Mouse (Mus musculus): Measurements from ENCODE around the gene Slc13a5. TPM values are rescaled to one million over a fixed set of nuclear protein-coding genes. Genes with fewer than 3 reads are reported as not detected.

Slc13a5 gene
- total and polyA plus RNA-seq, 3 experiments, result not detected

Other genes starting within 250 kb of the Slc13a5 start
- gene Aipl1, start 229.7 kb downstream of the Slc13a5 start, total RNA-seq (2012; rRNA removed), result 0.29 and 0.93 TPM in 2 replicates
- gene Aipl1, start 229.7 kb downstream of the Slc13a5 start, total RNA-seq (2014; rRNA removed), result 0.81 and 0.90 TPM in 2 replicates
- 0.71 and 1.0 TPM in 2 replicates for gene Aipl1, start 229.7 kb downstream of the Slc13a5 start, polyA plus RNA-seq (2012; ENCODE audit: insufficient read length, low read depth)
- gene Pimreg, start 225.2 kb downstream of the Slc13a5 start, total RNA-seq (2012; rRNA removed), result 22.4 and 26.4 TPM in 2 replicates
- 49.5 and 52.7 TPM in 2 replicates for gene Pimreg, start 225.2 kb downstream of the Slc13a5 start, total RNA-seq (2014; rRNA removed)
- gene Pimreg, start 225.2 kb downstream of the Slc13a5 start, polyA plus RNA-seq (2012; ENCODE audit: insufficient read length, low read depth), result 27.9 and 28.9 TPM in 2 replicates
- gene Pitpnm3, start 131.4 kb downstream of the Slc13a5 start, total RNA-seq (2012; rRNA removed), result 0.04 and 0.59 TPM in 2 replicates
- gene Pitpnm3, start 131.4 kb downstream of the Slc13a5 start, total RNA-seq (2014; rRNA removed), result 0.08 TPM in 1 of 2 replicates, not detected in the other
- gene Pitpnm3, start 131.4 kb downstream of the Slc13a5 start, polyA plus RNA-seq (2012; ENCODE audit: insufficient read length, low read depth), result 0.31 and 0.35 TPM in 2 replicates
- 0.46 and 0.47 TPM in 2 replicates for gene Gm43951, start 60.4 kb downstream of the Slc13a5 start, total RNA-seq (2012; rRNA removed)
- not detected in 2 replicates for gene Gm43951, start 60.4 kb downstream of the Slc13a5 start, total RNA-seq (2014; rRNA removed)
- gene Gm43951, start 60.4 kb downstream of the Slc13a5 start, polyA plus RNA-seq (2012; ENCODE audit: insufficient read length, low read depth), result 0.39 and 0.44 TPM in 2 replicates
- 9.3 TPM in 2 replicates for gene 4933427D14Rik, start 59.8 kb downstream of the Slc13a5 start, total RNA-seq (2012; rRNA removed)
- gene 4933427D14Rik, start 59.8 kb downstream of the Slc13a5 start, total RNA-seq (2014; rRNA removed), result 6.0 and 6.8 TPM in 2 replicates
- 7.8 and 7.9 TPM in 2 replicates for gene 4933427D14Rik, start 59.8 kb downstream of the Slc13a5 start, polyA plus RNA-seq (2012; ENCODE audit: insufficient read length, low read depth)
- 126 and 140 TPM in 2 replicates for gene Txndc17, start 59.7 kb downstream of the Slc13a5 start, total RNA-seq (2012; rRNA removed)
- 177 and 197 TPM in 2 replicates for gene Txndc17, start 59.7 kb downstream of the Slc13a5 start, total RNA-seq (2014; rRNA removed)
- gene Txndc17, start 59.7 kb downstream of the Slc13a5 start, polyA plus RNA-seq (2012; ENCODE audit: insufficient read length, low read depth), result 162 and 182 TPM in 2 replicates
- 25.5 and 26.1 TPM in 2 replicates for gene Med31, start 51.6 kb downstream of the Slc13a5 start, total RNA-seq (2012; rRNA removed)
- 33.4 and 35.8 TPM in 2 replicates for gene Med31, start 51.6 kb downstream of the Slc13a5 start, total RNA-seq (2014; rRNA removed)
- gene Med31, start 51.6 kb downstream of the Slc13a5 start, polyA plus RNA-seq (2012; ENCODE audit: insufficient read length, low read depth), result 21.7 and 22.5 TPM in 2 replicates
- gene Xaf1, start 34.4 kb upstream of the Slc13a5 start, total RNA-seq (2012; rRNA removed), result 2.5 and 3.0 TPM in 2 replicates
- 2.8 and 4.1 TPM in 2 replicates for gene Xaf1, start 34.4 kb upstream of the Slc13a5 start, total RNA-seq (2014; rRNA removed)
- 9.6 TPM in 2 replicates for gene Xaf1, start 34.4 kb upstream of the Slc13a5 start, polyA plus RNA-seq (2012; ENCODE audit: insufficient read length, low read depth)
- gene Fbxo39, start 47.2 kb upstream of the Slc13a5 start, total RNA-seq (2012; rRNA removed), result not detected in 2 replicates
- not detected in 2 replicates for gene Fbxo39, start 47.2 kb upstream of the Slc13a5 start, total RNA-seq (2014; rRNA removed)
- 0.13 TPM in 1 of 2 replicates, not detected in the other for gene Fbxo39, start 47.2 kb upstream of the Slc13a5 start, polyA plus RNA-seq (2012; ENCODE audit: insufficient read length, low read depth)
- gene Tekt1, start 95.2 kb upstream of the Slc13a5 start, total RNA-seq (2012; rRNA removed), result 0.08 TPM in 1 of 2 replicates, not detected in the other
- not detected in 2 replicates for gene Tekt1, start 95.2 kb upstream of the Slc13a5 start, total RNA-seq (2014; rRNA removed)
- not detected in 2 replicates for gene Tekt1, start 95.2 kb upstream of the Slc13a5 start, polyA plus RNA-seq (2012; ENCODE audit: insufficient read length, low read depth)
- gene Smtnl2, start 144.5 kb upstream of the Slc13a5 start, total RNA-seq (2012; rRNA removed), result 0.25 and 0.47 TPM in 2 replicates
- 0.26 and 0.47 TPM in 2 replicates for gene Smtnl2, start 144.5 kb upstream of the Slc13a5 start, total RNA-seq (2014; rRNA removed)
- 0.10 TPM in 1 of 2 replicates, not detected in the other for gene Smtnl2, start 144.5 kb upstream of the Slc13a5 start, polyA plus RNA-seq (2012; ENCODE audit: insufficient read length, low read depth)
- 0.13 TPM in 2 replicates for gene Ggt6, start 168.3 kb upstream of the Slc13a5 start, total RNA-seq (2012; rRNA removed)
- not detected in 2 replicates for gene Ggt6, start 168.3 kb upstream of the Slc13a5 start, total RNA-seq (2014; rRNA removed)
- 0.19 TPM in 1 of 2 replicates, not detected in the other for gene Ggt6, start 168.3 kb upstream of the Slc13a5 start, polyA plus RNA-seq (2012; ENCODE audit: insufficient read length, low read depth)
- gene Mybbp1a, start 174.1 kb upstream of the Slc13a5 start, total RNA-seq (2012; rRNA removed), result 245 and 334 TPM in 2 replicates
- 115 and 174 TPM in 2 replicates for gene Mybbp1a, start 174.1 kb upstream of the Slc13a5 start, total RNA-seq (2014; rRNA removed)
- gene Mybbp1a, start 174.1 kb upstream of the Slc13a5 start, polyA plus RNA-seq (2012; ENCODE audit: insufficient read length, low read depth), result 729 and 816 TPM in 2 replicates
- gene Spns2, start 222.7 kb upstream of the Slc13a5 start, total RNA-seq (2012; rRNA removed), result 0.08 and 0.17 TPM in 2 replicates
- gene Spns2, start 222.7 kb upstream of the Slc13a5 start, total RNA-seq (2014; rRNA removed), result 0.07 TPM in 1 of 2 replicates, not detected in the other
- gene Spns2, start 222.7 kb upstream of the Slc13a5 start, polyA plus RNA-seq (2012; ENCODE audit: insufficient read length, low read depth), result 0.10 and 0.14 TPM in 2 replicates